Mouse (Mus musculus): ENCODE data around the gene Rab34.

DNA sequence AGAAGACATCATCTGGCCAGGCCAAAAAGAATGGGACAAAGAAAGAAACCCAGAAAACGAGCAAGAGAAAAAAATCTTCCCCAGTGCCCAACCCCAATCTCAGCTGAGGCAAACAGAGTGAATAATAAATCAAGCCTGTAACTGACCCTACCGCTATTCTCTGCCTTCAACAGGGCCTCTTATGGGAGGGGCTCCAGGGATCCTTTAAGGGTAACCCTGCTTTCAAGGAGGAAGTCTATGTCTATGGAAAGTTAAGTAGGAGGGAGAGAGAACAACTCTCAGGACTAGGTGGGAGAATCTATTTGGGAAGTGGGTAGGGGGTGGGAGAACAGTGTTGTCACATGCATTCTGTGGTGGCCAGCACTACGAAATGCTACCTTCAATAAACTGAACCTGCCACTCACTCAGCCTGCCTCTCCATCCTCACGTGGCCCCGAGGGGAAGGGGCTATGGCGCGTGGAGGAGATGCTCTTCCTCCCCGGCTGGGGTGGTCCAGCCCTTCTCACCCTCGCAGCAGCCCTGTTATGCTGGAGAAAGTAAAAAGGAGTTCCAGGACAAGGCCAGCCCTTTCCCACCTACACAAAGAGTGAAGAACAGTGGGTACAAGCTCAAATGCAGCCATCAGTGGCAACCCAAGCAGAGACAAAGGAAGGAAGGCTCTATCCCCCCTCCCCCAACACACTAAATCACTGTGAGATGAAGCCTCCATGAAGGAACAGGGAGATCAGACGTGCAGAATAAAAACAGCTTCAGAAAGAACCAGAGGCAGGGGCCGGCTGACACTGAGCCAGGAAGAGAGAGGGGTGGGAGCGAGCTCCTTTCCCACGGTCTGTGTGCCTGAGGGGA is 17.4 kb downstream of the Rab34 start:
- TF ChIP-seq E2F4 (IDR thresholded peaks at IDR 0.05; ENCODE audit: insufficient read depth) = no peak
- TF ChIP-seq MAX (IDR thresholded peaks at IDR 0.05; ENCODE audit: low read depth) = no peak
- TF ChIP-seq USF1 (IDR thresholded peaks at IDR 0.05; ENCODE audit: low read depth) = no peak
- TF ChIP-seq POLR2A (IDR thresholded peaks at IDR 0.05; ENCODE audit: insufficient read length, low read depth) = no peak
- TF ChIP-seq MYOG (IDR thresholded peaks at IDR 0.05; ENCODE audit: control insufficient read depth in 1 of 3, insufficient read depth in 1 of 3, insufficient read length in 2 of 3, low read depth in 2 of 3) = no peak
- no peak for TF ChIP-seq TCF12 (IDR thresholded peaks at IDR 0.05; ENCODE audit: insufficient read depth, poor library complexity, severe bottlenecking)

All from myocyte (in vitro differentiated cells).